Mouse (Mus musculus) mesoderm, embryonic 11.5 days (tissue): ENCODE results near the gene 2210016L21Rik.

Experiments
- DNase-seq: peaks from one replicate; pipeline ENCODE4 v3.0.0-alpha.2; 2012; ENCODE audit warnings: low read depth, low spot score

2210016L21Rik gene

GRCm38 (mm10) chr5:114978473-114978872, 36.5 kb downstream of the 2210016L21Rik start:
- no peak for DNase-seq

GRCm38 (mm10) chr5:114978888-114979249, 36.9 kb downstream of the 2210016L21Rik start:
- peak; percentile 72 for DNase-seq

GRCm38 (mm10) chr5:114979250-114980121, 37.5 kb downstream of the 2210016L21Rik start:
- peak; percentile 79 for DNase-seq

- no peak for DNase-seq
These were observed 38.3 kb downstream of the 2210016L21Rik start for GRCm38 (mm10) chr5:114980122-114980748.

- DNase-seq = no peak
These were observed 40.0 kb downstream of the 2210016L21Rik start for GRCm38 (mm10) chr5:114982001-114982400.

GRCm38 (mm10) chr5:114985074-114985473, 43.1 kb downstream of the 2210016L21Rik start:
- DNase-seq = no peak

- DNase-seq = no peak
These were observed 54.5 kb downstream of the 2210016L21Rik start for GRCm38 (mm10) chr5:114996447-114996846.

- DNase-seq = no peak
These were observed 55.4 kb downstream of the 2210016L21Rik start for GRCm38 (mm10) chr5:114997327-114997726.
